Mouse (Mus musculus): ENCODE data around the gene Ranbp1. TPM values are rescaled to one million over a fixed set of nuclear protein-coding genes. Genes with fewer than 3 reads are reported as not detected.
A peak's percentile ranks its signal among the peaks of the same experiment; 100 is the strongest.

The Ranbp1 gene
- polyA plus RNA-seq, 1 experiment from 2014 or later, result 441 TPM

- H3K4me1 ChIP-seq, result peaks cover 48% of the 10 kb centered on the region
- peak overlapping the region; percentile 96; the same call in 1 of the 2 replicates for H3K4me3 ChIP-seq
- H3K27ac ChIP-seq (replicated peaks), result no peak overlapping the region
- no peak for ATAC-seq (replicated peaks)
- WGBS, result 59% methylated on average over 1 of the region's 1 CpGs
- H3K36me3 ChIP-seq, result peaks cover 10% of the 10 kb centered on the region
- no peak overlapping the region for H3K9ac ChIP-seq (replicated peaks)
- H3K4me2 ChIP-seq (replicated peaks), result peak overlapping the region; percentile 74
- no peaks in the 10 kb centered on the region for H3K9me3 ChIP-seq
- no peaks in the 10 kb centered on the region for H3K27me3 ChIP-seq
Observed at GRCm38 (mm10) chr16:18233451-18233850, 15.1 kb downstream of the Ranbp1 start.

- Histone ChIP-seq H3K9me3 (no peaks in the 10 kb centered on the region), H3K27me3 (no peaks in the 10 kb centered on the region), H3K27ac (replicated peaks) (no peak overlapping the region), H3K9ac (replicated peaks) (no peak overlapping the region), H3K4me3 (no peak overlapping the region), H3K4me2 (replicated peaks) (no peak overlapping the region), H3K36me3 (peaks cover 9% of the 10 kb centered on the region), H3K4me1 (peaks cover 46% of the 10 kb centered on the region)
- 82% methylated on average over 4 of the region's 4 CpGs for WGBS
- no peak for ATAC-seq (replicated peaks)
Observed at GRCm38 (mm10) chr16:18231451-18231850, 17.1 kb downstream of the Ranbp1 start.

GRCm38 (mm10) chr16:18231047-18231446, 17.5 kb downstream of the Ranbp1 start:
- Histone ChIP-seq H3K4me3 (no peak overlapping the region), H3K9me3 (no peaks in the 10 kb centered on the region), H3K4me2 (replicated peaks) (no peak overlapping the region), H3K27ac (replicated peaks) (no peak overlapping the region), H3K9ac (replicated peaks) (no peak overlapping the region), H3K4me1 (peaks cover 42% of the 10 kb centered on the region), H3K27me3 (no peaks in the 10 kb centered on the region), H3K36me3 (peaks cover 13% of the 10 kb centered on the region)
- 82% methylated on average over 3 of the region's 3 CpGs for WGBS
- ATAC-seq (replicated peaks), result no peak

- Histone ChIP-seq H3K4me3 (no peak overlapping the region), H3K9ac (replicated peaks) (no peak overlapping the region), H3K36me3 (peaks cover 18% of the 10 kb centered on the region), H3K27ac (replicated peaks) (no peak overlapping the region), H3K4me2 (replicated peaks) (no peak overlapping the region), H3K27me3 (no peaks in the 10 kb centered on the region), H3K9me3 (no peaks in the 10 kb centered on the region), H3K4me1 (peaks cover 37% of the 10 kb centered on the region)
- 90% methylated on average over 6 of the region's 6 CpGs for WGBS
- ATAC-seq (replicated peaks), result no peak
Observed at GRCm38 (mm10) chr16:18230617-18231016, 17.9 kb downstream of the Ranbp1 start.

GRCm38 (mm10) chr16:18229622-18230021, 18.9 kb downstream of the Ranbp1 start:
- no peak overlapping the region for H3K4me3 ChIP-seq
- ATAC-seq (replicated peaks), result no peak
- 71% methylated on average over 11 of the region's 11 CpGs for WGBS
- no peaks in the 10 kb centered on the region for H3K27me3 ChIP-seq
- H3K9me3 ChIP-seq, result no peaks in the 10 kb centered on the region
- peaks cover 36% of the 10 kb centered on the region for H3K4me1 ChIP-seq
- H3K9ac ChIP-seq (replicated peaks), result no peak overlapping the region
- H3K36me3 ChIP-seq, result peaks cover 28% of the 10 kb centered on the region
- no peak overlapping the region for H3K4me2 ChIP-seq (replicated peaks)
- no peak overlapping the region for H3K27ac ChIP-seq (replicated peaks)

DNA sequence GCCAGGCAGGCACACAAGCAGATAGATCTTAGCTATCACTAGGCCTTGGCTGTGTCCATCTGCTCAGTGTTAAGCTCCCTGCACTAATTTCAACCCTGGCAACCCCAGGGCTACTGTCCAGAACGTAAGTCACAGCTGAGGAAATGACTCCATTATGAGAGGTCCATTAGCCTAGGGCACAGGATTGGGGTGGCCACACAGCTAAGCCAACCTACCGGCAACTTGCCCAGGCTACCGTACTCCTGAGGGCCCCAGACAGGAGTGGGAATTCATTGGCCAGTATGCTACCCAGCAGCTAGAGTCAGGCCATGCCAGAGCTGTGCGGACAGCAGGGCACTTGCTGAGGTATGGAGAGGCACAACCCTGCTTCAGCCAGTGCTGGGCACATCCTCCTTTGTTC, 19.7 kb downstream of the Ranbp1 start:
- Histone ChIP-seq H3K27ac (replicated peaks) (no peak overlapping the region), H3K9me3 (no peaks in the 10 kb centered on the region), H3K4me3 (no peak overlapping the region), H3K9ac (replicated peaks) (no peak overlapping the region), H3K27me3 (no peaks in the 10 kb centered on the region), H3K4me2 (replicated peaks) (no peak overlapping the region), H3K36me3 (peaks cover 35% of the 10 kb centered on the region), H3K4me1 (peaks cover 29% of the 10 kb centered on the region)
- ATAC-seq (replicated peaks), result no peak
- 94% methylated on average over 4 of the region's 4 CpGs for WGBS

GRCm38 (mm10) chr16:18227897-18228422, 20.6 kb downstream of the Ranbp1 start:
- ATAC-seq (replicated peaks), result no peak
- H3K27me3 ChIP-seq, result no peaks in the 10 kb centered on the region
- WGBS, result 95% methylated on average over 20 of the region's 20 CpGs

GRCm38 (mm10) chr16:18227187-18227586, 21.3 kb downstream of the Ranbp1 start:
- H3K4me1 ChIP-seq, result peaks cover 20% of the 10 kb centered on the region
- H3K4me2 ChIP-seq (replicated peaks), result no peak overlapping the region
- H3K9ac ChIP-seq (replicated peaks), result no peak overlapping the region
- WGBS, result 96% methylated on average over 13 of the region's 13 CpGs
- no peak overlapping the region for H3K27ac ChIP-seq (replicated peaks)
- no peaks in the 10 kb centered on the region for H3K27me3 ChIP-seq
- H3K4me3 ChIP-seq, result no peak overlapping the region
- H3K9me3 ChIP-seq, result no peaks in the 10 kb centered on the region
- H3K36me3 ChIP-seq, result peaks cover 52% of the 10 kb centered on the region
- no peak for ATAC-seq (replicated peaks)

More at GRCm38 (mm10) chr16:18227897-18228422, 20.6 kb downstream of the Ranbp1 start:
- Histone ChIP-seq H3K36me3 (peaks cover 44% of the 10 kb centered on the region), H3K9ac (replicated peaks) (no peak overlapping the region), H3K27ac (replicated peaks) (no peak overlapping the region), H3K4me2 (replicated peaks) (no peak overlapping the region), H3K4me3 (no peak overlapping the region), H3K4me1 (peaks cover 20% of the 10 kb centered on the region), H3K9me3 (no peaks in the 10 kb centered on the region)

DNA sequence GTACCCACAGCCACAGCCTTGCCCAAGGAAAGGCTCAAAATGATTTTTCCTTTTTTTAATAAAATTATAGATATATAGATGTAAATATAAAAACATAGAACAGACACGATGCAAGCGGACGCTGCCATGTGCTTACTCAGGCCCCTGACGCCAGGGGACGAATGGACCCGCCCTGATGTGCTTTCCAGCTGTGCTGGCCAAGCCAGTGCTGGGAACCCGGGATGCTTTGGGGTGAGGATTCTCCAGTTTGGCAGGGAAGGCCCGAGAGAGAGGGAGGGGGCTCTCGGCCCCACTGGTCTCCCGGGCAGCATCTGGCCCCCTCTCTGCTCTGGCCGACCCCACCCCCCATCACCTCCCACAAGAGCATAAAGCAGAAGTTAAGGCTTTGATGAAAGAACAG, 26.3 kb downstream of the Ranbp1 start:
- no peak overlapping the region for H3K27ac ChIP-seq (replicated peaks)
- H3K9ac ChIP-seq (replicated peaks), result no peak overlapping the region
- no peaks in the 10 kb centered on the region for H3K27me3 ChIP-seq
- H3K4me1 ChIP-seq, result no peaks in the 10 kb centered on the region
- H3K4me3 ChIP-seq, result no peak overlapping the region
- ATAC-seq (replicated peaks), result no peak
- peaks cover 50% of the 10 kb centered on the region for H3K36me3 ChIP-seq
- H3K4me2 ChIP-seq (replicated peaks), result no peak overlapping the region
- WGBS, result 88% methylated on average over 11 of the region's 11 CpGs
- no peaks in the 10 kb centered on the region for H3K9me3 ChIP-seq

DNA sequence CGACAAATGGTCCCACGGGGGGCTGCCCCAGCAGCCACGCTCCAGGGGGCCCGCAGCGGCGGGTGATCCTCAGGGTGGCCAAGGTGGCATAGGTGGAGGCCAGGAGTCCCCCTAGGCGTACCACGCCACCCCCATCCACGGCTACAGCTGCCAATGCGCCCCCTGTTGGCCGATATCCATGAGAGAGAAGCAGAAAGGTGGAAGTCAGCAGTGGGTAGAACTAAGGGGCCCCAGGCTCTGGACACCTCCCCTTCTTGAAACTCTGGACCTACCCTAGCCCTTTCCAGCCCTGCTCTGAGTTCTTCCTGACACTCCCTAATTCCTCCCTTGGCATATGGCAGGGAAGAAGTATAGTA, 27.0 kb downstream of the Ranbp1 start:
- Histone ChIP-seq H3K36me3 (peaks cover 47% of the 10 kb centered on the region), H3K27ac (replicated peaks) (no peak overlapping the region), H3K27me3 (no peaks in the 10 kb centered on the region), H3K4me1 (no peaks in the 10 kb centered on the region), H3K4me3 (no peak overlapping the region), H3K9me3 (no peaks in the 10 kb centered on the region), H3K9ac (replicated peaks) (no peak overlapping the region), H3K4me2 (replicated peaks) (no peak overlapping the region)
- 79% methylated on average over 11 of the region's 11 CpGs for WGBS
- no peak for ATAC-seq (replicated peaks)

GRCm38 (mm10) chr16:18220856-18221542, 27.5 kb downstream of the Ranbp1 start:
- H3K27me3 ChIP-seq, result no peaks in the 10 kb centered on the region
- no peaks in the 10 kb centered on the region for H3K4me1 ChIP-seq
- no peak overlapping the region for H3K27ac ChIP-seq (replicated peaks)
- peaks cover 42% of the 10 kb centered on the region for H3K36me3 ChIP-seq
- ATAC-seq (replicated peaks), result no peak
- WGBS, result 91% methylated on average over 6 of the region's 6 CpGs
- H3K9me3 ChIP-seq, result no peaks in the 10 kb centered on the region
- no peak overlapping the region for H3K9ac ChIP-seq (replicated peaks)
- no peak overlapping the region for H3K4me3 ChIP-seq
- no peak overlapping the region for H3K4me2 ChIP-seq (replicated peaks)

DNA sequence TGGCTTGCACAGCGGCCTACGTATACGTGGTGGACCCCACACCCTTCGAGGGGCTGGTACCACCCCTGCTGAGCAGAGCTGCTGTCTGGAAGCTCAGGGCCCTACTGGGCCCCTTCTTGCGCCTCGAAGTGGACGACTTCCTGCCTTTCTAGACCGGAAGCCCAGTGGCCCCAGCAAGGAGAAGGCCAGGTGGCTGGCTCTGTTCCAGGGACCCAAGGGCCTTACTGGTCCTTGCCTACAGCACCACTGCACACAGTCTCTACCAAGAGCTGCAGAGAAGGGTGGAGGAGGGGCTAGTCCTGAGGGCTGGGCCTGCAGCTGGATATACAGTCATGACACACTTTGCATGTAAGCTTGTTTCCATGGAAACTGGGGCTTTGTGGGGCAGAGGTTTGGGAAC, 28.5 kb downstream of the Ranbp1 start:
- H3K9me3 ChIP-seq, result no peaks in the 10 kb centered on the region
- H3K4me1 ChIP-seq, result peaks cover under 1% of the 10 kb centered on the region
- peaks cover 32% of the 10 kb centered on the region for H3K36me3 ChIP-seq
- H3K9ac ChIP-seq (replicated peaks), result no peak overlapping the region
- 0 out of 2 replicates have a peak, but pooled peaks have one; percentile 27 for ATAC-seq (replicated peaks)
- no peak overlapping the region for H3K27ac ChIP-seq (replicated peaks)
- no peak overlapping the region for H3K4me3 ChIP-seq
- no peaks in the 10 kb centered on the region for H3K27me3 ChIP-seq
- 48% methylated on average over 8 of the region's 8 CpGs for WGBS
- no peak overlapping the region for H3K4me2 ChIP-seq (replicated peaks)

DNA sequence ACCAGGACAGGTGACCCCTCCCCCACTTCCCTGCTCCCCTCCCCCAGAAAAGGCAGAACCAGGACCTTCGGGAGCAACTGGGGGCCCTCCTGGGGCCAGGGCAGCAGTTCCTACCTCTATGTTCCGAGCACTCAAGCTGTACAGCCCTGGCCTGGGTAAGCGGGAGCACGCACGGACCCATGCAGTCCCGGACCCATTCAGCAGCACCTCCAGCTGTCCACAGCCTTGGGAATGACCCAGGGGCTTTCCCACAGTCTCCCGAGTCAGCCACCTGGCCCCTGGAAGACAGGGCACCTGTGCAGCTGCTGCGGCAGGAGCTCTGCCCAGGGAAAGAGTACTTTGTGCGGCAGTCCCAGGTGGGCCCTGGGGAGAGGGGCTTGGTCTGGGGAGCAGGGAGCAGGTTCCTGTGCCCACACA, 29.9 kb downstream of the Ranbp1 start:
- Histone ChIP-seq H3K4me2 (replicated peaks) (no peak overlapping the region), H3K9me3 (no peaks in the 10 kb centered on the region), H3K27ac (replicated peaks) (no peak overlapping the region), H3K27me3 (no peaks in the 10 kb centered on the region), H3K9ac (replicated peaks) (no peak overlapping the region), H3K36me3 (peaks cover 18% of the 10 kb centered on the region), H3K4me3 (no peak overlapping the region), H3K4me1 (peaks cover 13% of the 10 kb centered on the region)
- 78% methylated on average over 9 of the region's 9 CpGs for WGBS
- no peak for ATAC-seq (replicated peaks)
